Mouse (Mus musculus) cerebellum, postnatal 4 days (tissue): ENCODE results near the gene Crtam.

Experiments
- DNase-seq, 2 experiments: peaks; one replicate each; pipeline ENCODE4 v3.0.0; 2022; ENCODE audit warnings: low spot score in 2 of 2, mixed read lengths in 1 of 2

Crtam gene

GRCm38 (mm10) chr9:41007785-41008184 lies 3.4 kb upstream of the Crtam start:
- DNase-seq = no peak

DNA sequence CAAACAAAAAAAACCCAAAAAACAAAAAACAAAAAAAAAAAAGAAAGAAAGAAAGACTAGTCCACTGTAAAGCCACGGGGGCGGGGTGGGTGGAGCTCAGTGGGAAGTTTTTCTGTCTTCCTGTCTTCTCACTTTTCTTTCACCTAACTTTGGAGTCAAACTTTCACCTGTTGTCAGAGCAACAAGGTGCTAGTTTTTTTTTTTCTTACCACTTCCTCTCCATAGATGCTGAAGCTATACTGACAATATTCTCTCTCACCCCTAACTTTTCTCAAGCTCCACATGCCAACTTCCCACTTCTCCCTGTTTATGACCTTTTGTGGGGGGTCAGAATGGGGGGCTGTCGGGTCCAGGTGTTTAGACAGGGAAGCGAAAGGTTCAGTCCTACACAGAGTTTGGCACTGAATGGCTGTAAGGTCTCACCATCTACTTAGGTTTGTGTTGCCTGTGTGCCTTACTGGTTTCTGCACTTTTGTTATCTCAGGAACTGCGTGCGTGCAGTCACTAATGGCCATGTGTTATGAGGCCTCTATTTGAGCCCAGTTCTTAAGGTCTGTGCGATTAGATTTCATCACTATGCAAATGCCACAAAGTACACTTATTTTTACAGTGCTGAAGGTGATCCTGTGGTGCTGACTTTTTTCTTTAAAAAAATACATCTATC lies 7.2 kb downstream of the Crtam start:
- no peak for DNase-seq

- no peak for DNase-seq
Measured at GRCm38 (mm10) chr9:40994075-40994474, 10.4 kb downstream of the Crtam start.

- DNase-seq = no peak
Measured at GRCm38 (mm10) chr9:40991511-40991910, 12.9 kb downstream of the Crtam start.

GRCm38 (mm10) chr9:40989940-40990588 lies 14.4 kb downstream of the Crtam start:
- DNase-seq = peak in 1 of 2 experiments; percentile 68

GRCm38 (mm10) chr9:40984313-40984712 lies 20.1 kb downstream of the Crtam start:
- no peak for DNase-seq

- DNase-seq = no peak
Measured at GRCm38 (mm10) chr9:40983758-40984157, 20.7 kb downstream of the Crtam start.

- peak in 1 of 2 experiments; percentile 27 for DNase-seq
Measured at GRCm38 (mm10) chr9:40982480-40982879, 21.9 kb downstream of the Crtam start.

DNA sequence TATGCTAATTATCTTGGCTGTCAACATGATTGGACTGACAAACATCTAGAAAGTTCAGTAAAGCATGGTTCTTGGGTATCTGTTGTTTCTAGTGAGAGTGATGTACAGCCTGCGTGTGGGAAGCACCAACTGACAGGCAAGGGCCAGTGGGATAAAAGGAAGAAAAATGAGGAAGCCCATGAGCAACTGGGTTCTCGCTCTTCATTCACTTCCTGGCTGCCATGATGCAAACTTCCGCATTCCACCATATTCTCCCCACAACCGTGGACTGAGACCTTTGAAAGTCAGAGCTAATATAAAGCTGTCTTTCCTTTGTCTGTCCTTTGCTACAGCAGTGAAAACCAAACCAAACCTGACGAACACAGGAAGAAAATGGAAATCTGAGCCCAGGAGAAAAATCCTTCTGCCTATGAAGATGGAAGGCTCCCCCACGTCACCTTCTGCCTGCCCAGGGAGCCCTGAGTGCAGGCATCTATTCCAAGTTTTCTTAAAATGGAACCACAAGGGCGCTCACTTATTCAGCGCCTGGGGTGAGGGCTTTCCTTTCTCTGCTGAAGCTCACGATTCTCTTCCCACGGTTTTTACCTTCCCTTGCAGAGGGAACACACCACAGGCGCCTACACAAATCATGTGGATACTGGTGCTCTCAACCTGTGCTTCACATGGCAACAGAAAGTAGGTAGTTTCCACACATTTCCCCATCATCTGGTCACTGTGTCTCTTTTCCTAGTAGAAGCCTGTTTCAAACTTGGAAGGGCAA lies 30.2 kb downstream of the Crtam start:
- DNase-seq = no peak

- DNase-seq = no peak
Measured at GRCm38 (mm10) chr9:40964418-40964714, 40.1 kb downstream of the Crtam start.

GRCm38 (mm10) chr9:40963586-40964417 lies 40.6 kb downstream of the Crtam start, which contains the start of gene Jhy:
Gene Jhy (minus strand): TSS chr9:40964118.
- DNase-seq = peak in 1 of 2 experiments; percentile 13

DNA sequence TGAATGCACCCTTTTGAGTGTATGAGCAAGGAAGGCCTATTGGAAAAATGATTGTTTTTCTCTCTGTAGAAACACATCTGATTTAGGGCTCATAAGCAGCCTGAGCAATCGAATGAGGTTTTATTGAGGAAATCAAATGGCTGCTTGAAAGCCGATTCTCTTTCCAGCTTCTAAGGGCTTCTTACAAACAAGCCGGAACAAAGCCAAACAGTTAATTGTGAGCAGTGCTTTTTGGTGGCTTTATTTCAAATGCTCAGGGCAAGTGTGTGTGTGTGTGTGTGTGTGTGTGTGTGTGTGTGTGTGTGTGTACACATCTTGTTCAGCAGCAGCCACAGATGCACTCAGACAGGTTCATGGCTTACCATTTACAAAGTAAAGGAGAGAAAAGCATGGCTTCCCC lies 43.0 kb downstream of the Crtam start:
- no peak for DNase-seq

DNA sequence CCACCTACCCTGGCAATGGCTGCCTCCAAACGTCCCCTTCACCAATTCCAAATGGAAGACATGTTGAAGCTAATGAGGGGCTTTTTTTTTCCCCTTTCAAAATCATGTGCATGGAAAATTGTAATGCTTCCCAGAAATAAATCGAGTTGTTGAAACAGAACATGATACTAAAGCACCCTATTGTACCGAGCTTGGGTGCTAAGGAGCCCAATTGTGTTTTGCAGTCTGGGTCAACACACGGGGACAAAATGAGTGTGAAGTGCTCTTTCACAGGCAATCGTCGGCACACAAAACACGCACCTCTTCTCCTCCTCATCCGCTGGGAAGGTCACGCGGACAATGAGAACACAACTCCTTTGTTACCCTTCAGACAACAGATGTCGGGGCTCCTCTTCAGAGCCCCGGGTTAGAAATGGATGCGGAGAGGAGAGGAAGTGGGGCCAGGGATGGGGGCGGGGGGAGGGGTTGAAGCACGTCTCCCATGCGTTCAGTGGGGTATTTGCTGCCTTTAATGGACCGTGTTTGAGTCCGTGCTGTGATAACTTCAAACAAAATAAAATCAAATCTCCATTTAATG lies 55.3 kb downstream of the Crtam start:
- DNase-seq = no peak

DNA sequence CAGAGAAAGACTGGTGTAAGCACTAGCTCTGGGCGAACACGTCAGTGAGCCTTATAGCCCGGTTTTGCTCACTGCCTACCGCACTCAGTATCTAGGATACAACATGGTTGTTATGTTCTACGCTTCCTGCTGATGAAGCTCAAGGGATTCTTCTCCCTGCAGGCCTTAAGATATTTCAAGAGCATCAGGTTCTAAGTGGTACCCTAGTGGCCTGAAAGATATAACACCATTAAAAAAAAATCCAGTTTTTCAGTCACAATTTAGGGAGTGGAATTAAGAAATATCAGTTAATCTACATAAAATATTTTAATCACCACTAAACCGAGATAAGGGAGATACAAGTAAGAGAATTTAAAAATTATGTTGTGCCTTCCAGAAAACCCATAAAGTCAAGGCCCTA lies 56.0 kb downstream of the Crtam start:
- DNase-seq = no peak

DNA sequence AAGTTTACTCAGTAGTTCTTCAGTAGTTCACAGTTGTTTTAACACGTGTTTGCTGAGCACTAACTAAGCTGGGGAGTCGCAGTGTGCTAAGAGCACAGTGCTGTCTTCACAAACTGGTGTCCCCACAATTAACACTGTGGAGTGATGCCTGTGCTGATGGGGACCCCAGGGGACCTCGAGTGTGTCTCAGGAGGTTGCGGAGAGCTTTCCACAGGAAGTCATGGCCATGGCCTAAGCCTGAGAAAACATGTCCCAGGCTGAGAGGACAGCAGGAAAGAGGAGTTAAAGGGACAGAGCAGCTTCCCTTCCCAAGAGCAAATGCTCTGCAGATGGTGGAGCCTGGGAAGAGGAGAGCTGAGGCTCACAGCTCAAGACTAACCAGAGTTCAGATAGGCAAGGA lies 57.3 kb downstream of the Crtam start:
- no peak for DNase-seq

DNA sequence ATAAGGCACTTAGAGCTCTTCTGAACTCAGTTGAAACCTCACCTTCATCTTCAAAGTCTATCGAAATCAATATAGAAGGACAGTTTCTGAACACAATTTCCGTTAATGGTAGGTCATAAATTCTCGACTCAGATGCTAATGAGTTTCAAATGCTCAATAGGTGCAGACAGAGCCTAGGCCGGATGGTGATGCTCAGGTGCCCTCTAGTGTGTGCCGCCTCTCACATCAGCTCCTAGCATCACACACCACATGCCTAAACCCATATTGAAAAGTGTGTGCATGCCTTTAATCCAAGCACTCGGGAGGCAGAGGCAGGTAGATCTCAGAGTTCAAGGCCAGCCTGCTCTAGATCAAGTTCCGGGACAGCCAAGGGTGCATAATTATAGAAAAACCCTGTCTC lies 67.0 kb downstream of the Crtam start:
- peak in 1 of 2 experiments; percentile 10 for DNase-seq

GRCm38 (mm10) chr9:40933323-40933722 lies 71.1 kb downstream of the Crtam start:
- DNase-seq = no peak

GRCm38 (mm10) chr9:40927351-40927980 lies 77.0 kb downstream of the Crtam start:
- no peak for DNase-seq
